Mouse (Mus musculus): Measurements from ENCODE around the gene Ndufs3.

Ndufs3 gene

GRCm38 (mm10) chr2:90850401-90850800 is 54.2 kb downstream of the Ndufs3 start:
- no peak for ATAC-seq (ENCODE audit: low TSS enrichment)

DNA sequence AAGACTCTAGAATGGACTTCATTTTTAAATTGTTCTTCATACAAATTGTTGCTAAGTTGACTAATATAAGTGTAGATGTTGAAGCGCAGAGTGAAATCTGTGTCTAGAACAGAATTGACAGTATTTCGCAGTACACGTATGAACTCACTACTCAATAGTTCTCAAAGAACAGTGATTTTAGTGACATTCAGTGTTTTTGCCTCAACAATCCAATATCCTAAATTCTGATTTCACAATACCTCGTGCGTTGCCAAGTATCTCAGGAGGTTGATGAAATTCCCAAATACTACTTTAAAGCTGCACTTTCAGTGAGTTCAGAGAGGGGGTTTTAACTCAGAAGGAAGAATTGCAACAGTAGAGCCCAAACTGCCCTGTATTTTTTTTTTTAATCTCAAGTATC is 56.3 kb downstream of the Ndufs3 start:
- ATAC-seq (ENCODE audit: low TSS enrichment), result no peak

DNA sequence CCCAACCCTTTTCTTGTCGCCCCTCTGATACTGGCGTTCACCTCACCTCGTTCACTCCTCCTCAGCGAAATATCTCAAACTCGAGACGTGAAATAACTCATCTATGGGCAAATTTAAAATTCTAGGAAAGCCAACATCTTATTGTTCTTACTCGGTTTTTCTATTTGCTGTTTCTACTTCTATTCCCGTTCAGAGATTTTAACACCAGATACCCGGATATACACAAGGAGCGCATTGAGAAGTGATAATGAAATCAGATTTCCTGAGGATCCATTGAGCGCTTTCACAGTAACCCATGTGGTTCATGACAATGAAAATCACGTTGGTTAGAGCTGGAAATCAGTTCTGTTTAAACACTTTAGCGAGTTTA is 57.0 kb downstream of the Ndufs3 start:
- ATAC-seq (ENCODE audit: low TSS enrichment), result no peak

DNA sequence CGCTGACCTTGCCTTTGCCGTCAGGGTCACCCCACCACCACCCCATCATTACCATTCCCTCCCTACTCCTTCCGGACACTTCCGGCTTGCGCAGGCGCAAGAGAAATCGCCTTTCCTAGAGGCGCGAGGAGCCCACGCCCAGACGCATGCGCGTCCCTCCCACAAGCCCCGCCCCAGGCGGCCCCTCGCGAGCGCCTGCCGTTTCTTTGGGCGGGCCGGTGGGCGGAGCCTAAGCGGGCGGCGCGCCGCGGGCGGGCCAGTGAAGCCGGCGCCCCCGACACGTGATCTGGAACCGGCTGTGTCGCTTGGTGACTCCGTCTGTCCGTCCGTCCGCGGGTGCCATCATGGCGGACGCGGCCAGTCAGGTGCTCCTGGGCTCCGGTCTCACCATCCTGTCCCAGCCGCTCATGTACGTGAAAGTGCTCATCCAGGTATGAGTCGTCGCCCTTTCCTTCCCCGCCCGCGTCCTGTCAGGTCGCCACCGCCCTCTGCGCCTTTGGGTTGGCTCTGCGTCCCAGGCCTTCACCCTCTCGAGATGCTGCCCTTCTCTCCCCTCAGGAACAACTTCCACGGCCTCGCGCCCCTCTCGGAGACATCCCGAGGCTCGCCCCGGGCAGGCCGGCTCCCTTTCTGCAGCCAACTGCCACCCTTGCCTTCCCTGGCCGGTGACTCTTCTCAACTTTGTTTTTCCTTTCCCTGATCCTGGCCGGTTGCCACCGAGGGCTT is 57.5 kb downstream of the Ndufs3 start, which contains the start of gene Mtch2:
TSS of gene Mtch2 (plus strand) at position 201 of the 726 bp plus-strand sequence.
- peak; percentile 86 for ATAC-seq (ENCODE audit: low TSS enrichment)

DNA sequence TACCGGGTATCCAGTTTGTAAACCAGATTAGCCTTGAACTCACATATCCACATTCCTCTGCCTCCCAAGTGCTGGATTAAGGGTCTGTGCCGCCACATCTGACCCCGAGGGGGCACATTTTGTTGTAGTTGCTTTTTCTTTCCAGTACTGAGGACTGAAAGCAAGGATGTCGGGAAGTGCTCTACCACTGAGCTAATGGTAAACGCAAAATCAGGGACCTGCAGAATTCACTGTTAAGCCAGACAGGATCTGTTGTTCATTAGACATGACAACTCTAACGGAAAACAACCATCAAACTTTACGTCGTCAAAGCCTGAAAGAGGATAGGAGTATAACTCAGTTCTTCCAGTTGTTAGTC is 58.1 kb downstream of the Ndufs3 start:
- peak; percentile 22 for ATAC-seq (ENCODE audit: low TSS enrichment)

DNA sequence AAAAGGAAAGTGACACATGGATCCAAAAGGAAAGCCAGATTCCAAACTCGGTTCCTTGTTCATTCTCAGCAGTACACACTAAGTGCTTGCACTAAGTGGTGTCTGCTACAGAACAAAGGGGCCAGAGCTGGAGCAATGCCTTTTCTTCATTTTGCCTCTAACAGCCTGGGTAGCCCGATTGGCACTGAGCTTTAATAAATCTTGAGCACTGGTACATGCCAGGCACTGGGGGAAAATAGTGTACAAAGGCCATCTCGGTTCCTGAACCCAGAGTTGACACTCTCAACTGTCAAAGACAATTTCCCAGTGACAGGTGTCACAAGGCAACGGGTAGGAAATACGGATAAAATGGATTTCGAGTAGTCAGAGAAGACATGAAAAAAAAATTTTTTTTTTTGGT is 58.5 kb downstream of the Ndufs3 start:
- ATAC-seq (ENCODE audit: low TSS enrichment), result no peak

- ATAC-seq (ENCODE audit: low TSS enrichment), result no peak
Measured at GRCm38 (mm10) chr2:90845234-90845633, 59.4 kb downstream of the Ndufs3 start.
